Mouse (Mus musculus) megakaryocyte, embryonic 14.5 days (primary cell): ENCODE measurements around the gene Fktn.

Source experiments
- FLI1 ChIP-seq: IDR thresholded peaks from 2 replicates; pipeline ENCODE4 v1.6.1; 2012; ENCODE audit warnings: low read length, inconsistent platforms, mixed read lengths
- GATA1 ChIP-seq: IDR thresholded peaks from 3 replicates; pipeline ENCODE4 v1.6.1; 2012; ENCODE audit warnings: mixed read lengths, low read length, inconsistent platforms, borderline replicate concordance

DNA sequence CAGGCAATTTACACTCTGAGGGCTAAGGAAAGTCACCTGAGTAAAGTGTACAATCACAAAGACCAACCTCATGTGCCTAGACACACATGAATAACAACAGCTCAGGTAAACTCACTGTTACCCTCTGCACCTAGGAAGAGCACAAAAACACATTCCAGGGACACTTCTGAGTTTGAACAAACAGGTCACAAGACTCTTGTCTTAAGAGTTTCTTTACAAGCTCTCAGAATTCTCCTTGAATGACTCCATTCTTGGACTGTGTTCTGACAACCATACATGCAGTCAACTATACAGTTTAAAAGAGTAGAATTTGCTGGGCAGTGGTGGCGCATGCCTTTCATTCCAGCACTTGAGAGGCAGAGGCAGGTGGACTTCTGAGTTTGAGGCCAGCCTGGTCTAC is 14.3 kb downstream of the Fktn start:
- TF ChIP-seq GATA1 (no peak), FLI1 (no peak)
